Mouse (Mus musculus) cerebellum, adult 2 months (tissue): ENCODE measurements around the gene Ercc1.

ENCODE experiments used
- CTCF ChIP-seq: fragments of 200-500 bp; IDR thresholded peaks from 2 replicates; pipeline ENCODE4 v1.5.1; 2011; ENCODE audit warnings: low read depth, mild to moderate bottlenecking, control low read depth, low read length, moderate library complexity, borderline replicate concordance; ENCODE audit not compliant: insufficient read depth
- POLR2A ChIP-seq: fragments of 200-500 bp; IDR thresholded peaks from 2 replicates; pipeline ENCODE4 v1.6.1; 2011; ENCODE audit warnings: low read length, control low read depth, borderline replicate concordance; ENCODE audit not compliant: insufficient read depth

GRCm38 (mm10) chr7:19300501-19301421 lies 43.8 kb upstream of the Ercc1 start:
- TF ChIP-seq CTCF, result peak; percentile 97
- 0 out of 2 replicates have a peak, but pooled peaks have one; percentile 17 for TF ChIP-seq POLR2A
